Mouse (Mus musculus) spleen, adult 2 months (tissue): ENCODE data around the gene Chd4.

Source experiments
- CTCF ChIP-seq: fragments of 200-500 bp; IDR thresholded peaks from 2 replicates; pipeline ENCODE4 v1.5.1; 2011; ENCODE audit warnings: mild to moderate bottlenecking, inconsistent platforms; ENCODE audit not compliant: insufficient read depth, insufficient read length, insufficient replicate concordance; ENCODE audit errors: extremely low read depth
- POLR2A ChIP-seq: fragments of 200-500 bp; IDR thresholded peaks from 2 replicates; pipeline ENCODE4 v1.6.1; 2011; ENCODE audit warnings: low read depth, low read length, inconsistent platforms

DNA sequence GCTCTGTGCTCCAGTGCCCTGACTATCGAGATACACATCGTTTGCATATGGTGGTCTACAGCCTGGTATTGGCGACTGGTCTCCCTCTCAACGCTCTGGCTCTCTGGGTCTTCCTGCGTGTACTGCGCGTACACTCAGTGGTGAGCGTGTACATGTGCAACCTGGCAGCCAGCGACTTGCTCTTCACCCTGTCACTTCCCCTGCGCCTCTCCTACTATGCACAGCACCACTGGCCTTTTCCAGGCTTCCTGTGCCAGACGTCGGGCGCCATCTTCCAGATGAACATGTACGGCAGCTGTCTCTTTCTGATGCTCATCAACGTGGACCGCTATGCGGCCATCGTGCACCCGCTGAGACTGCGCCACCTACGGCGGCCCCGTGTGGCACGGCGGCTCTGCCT is 14.4 kb upstream of the Chd4 start:
- TF ChIP-seq POLR2A: no peak
- no peak for TF ChIP-seq CTCF
